Mouse (Mus musculus) layer of hippocampus, postnatal 25 days (tissue): ENCODE data around the gene Fndc10. TPM values are rescaled to one million over a fixed set of nuclear protein-coding genes. Genes with fewer than 3 reads are reported as not detected.
A peak's percentile ranks its signal among the peaks of the same experiment; 100 is the strongest.
"Not testable (repeated sequence)": the region's sequence is repeated elsewhere in the genome, so short reads cannot be mapped to it uniquely, and the experiment has no call there.

Source experiments
- DNase-seq, 2 experiments: peaks; one replicate each; pipeline ENCODE4 v3.0.0; 2022; ENCODE audit warnings: mixed read lengths in 2 of 2, low spot score in 1 of 2; ENCODE audit errors: extremely low spot score in 1 of 2
- total RNA-seq, 2 experiments: library from RNA; stranded (reverse); gene quantifications; 2 replicates each; pipeline ENCODE4 v1.2.3; 2021

The Fndc10 gene
- total RNA-seq = 10 to 100 TPM; 23.9 to 27.5 TPM

- DNase-seq = peak in 1 of 2 experiments; percentile 61
Observed at GRCm38 (mm10) chr4:155694111-155694481, at the start of gene Fndc10. Gene Fndc10 (plus strand): TSS chr4:155694342.

GRCm38 (mm10) chr4:155645308-155645707 lies 48.8 kb upstream of the Fndc10 start, which contains the start of gene Gm10563:
Gene Gm10563 (minus strand): TSS chr4:155645408.
- DNase-seq = not testable (repeated sequence)

GRCm38 (mm10) chr4:155645721-155646120 lies 48.4 kb upstream of the Fndc10 start:
- no peak for DNase-seq

- no peak for DNase-seq
Observed at GRCm38 (mm10) chr4:155649355-155649754, 44.8 kb upstream of the Fndc10 start.

- no peak for DNase-seq
Observed at GRCm38 (mm10) chr4:155651553-155652269, 42.4 kb upstream of the Fndc10 start.

- DNase-seq = no peak
Observed at GRCm38 (mm10) chr4:155652283-155653085, 41.7 kb upstream of the Fndc10 start.

GRCm38 (mm10) chr4:155653086-155653450 lies 41.1 kb upstream of the Fndc10 start, which contains the start of gene Mmp23:
Gene Mmp23 (minus strand): TSS chr4:155653384.
- DNase-seq = no peak

- DNase-seq = no peak
Observed at GRCm38 (mm10) chr4:155653451-155654182, 40.5 kb upstream of the Fndc10 start.

- no peak for DNase-seq
Observed at GRCm38 (mm10) chr4:155654183-155654455, 40.0 kb upstream of the Fndc10 start.

- no peak for DNase-seq
Observed at GRCm38 (mm10) chr4:155654456-155655298, 39.5 kb upstream of the Fndc10 start.

- DNase-seq = no peak
Observed at GRCm38 (mm10) chr4:155656214-155656751, 37.9 kb upstream of the Fndc10 start.

GRCm38 (mm10) chr4:155658961-155659360 lies 35.2 kb upstream of the Fndc10 start:
- DNase-seq = no peak

- DNase-seq = no peak
Observed at GRCm38 (mm10) chr4:155660641-155661040, 33.5 kb upstream of the Fndc10 start.

- DNase-seq = no peak
Observed at GRCm38 (mm10) chr4:155666903-155667302, 27.2 kb upstream of the Fndc10 start.

GRCm38 (mm10) chr4:155668689-155669597 lies 25.2 kb upstream of the Fndc10 start, which contains the start of gene Mib2:
Gene Mib2 (minus strand): TSS chr4:155669198.
- peak; percentile 90 to 98 for DNase-seq

- DNase-seq = no peak
Observed at GRCm38 (mm10) chr4:155669598-155670075, 24.5 kb upstream of the Fndc10 start.

GRCm38 (mm10) chr4:155670236-155670635 lies 23.9 kb upstream of the Fndc10 start:
- DNase-seq = not testable (repeated sequence)

GRCm38 (mm10) chr4:155672082-155672481 lies 22.1 kb upstream of the Fndc10 start:
- DNase-seq = no peak

GRCm38 (mm10) chr4:155675991-155676390 lies 18.2 kb upstream of the Fndc10 start:
- DNase-seq = no peak
